Mouse (Mus musculus) urinary bladder, adult 2 months (tissue): ENCODE results near the gene Cptp. TPM values are rescaled to one million over a fixed set of nuclear protein-coding genes. Genes with fewer than 3 reads are reported as not detected.

Experiments
- DNase-seq: peaks from one replicate; pipeline ENCODE4 v3.0.0; 2022; ENCODE audit warnings: low spot score
- polyA plus RNA-seq: library from polyadenylated mRNA; depleted of rRNA; stranded (reverse); fragments of >200 nt; gene quantifications from 2 replicates; pipeline ENCODE4 v1.2.3, GENCODE M21; 2012; rRNA removed

Cptp gene
- polyA plus RNA-seq, result 17.1 and 18.5 TPM in 2 replicates

GRCm38 (mm10) chr4:155869317-155870033 lies at the start of gene Cptp, which contains the start of gene Ints11:
Gene Cptp (minus strand): TSS chr4:155869440.
Gene Ints11 (plus strand): TSS chr4:155869546.
- DNase-seq, result peak; percentile 90

DNA sequence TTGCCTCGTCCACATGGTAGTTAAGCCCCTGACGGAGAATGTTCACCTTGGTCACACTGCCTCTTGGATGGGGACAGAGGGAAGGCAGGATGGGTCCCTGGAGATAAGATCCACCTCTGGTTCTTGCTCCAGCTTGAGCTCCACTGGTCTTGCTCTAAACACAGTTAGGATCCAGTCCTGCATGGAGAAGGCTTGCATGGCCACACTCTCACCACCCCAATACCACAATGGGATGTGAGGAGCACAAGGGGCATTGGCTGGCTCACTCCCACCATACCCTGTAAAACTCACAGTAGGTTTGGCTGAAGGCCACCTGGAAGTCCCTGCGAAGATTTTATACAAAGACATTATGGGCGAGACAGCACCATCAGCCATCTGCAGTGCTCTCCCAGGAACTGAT lies 39.5 kb upstream of the Cptp start:
- DNase-seq, result no peak

DNA sequence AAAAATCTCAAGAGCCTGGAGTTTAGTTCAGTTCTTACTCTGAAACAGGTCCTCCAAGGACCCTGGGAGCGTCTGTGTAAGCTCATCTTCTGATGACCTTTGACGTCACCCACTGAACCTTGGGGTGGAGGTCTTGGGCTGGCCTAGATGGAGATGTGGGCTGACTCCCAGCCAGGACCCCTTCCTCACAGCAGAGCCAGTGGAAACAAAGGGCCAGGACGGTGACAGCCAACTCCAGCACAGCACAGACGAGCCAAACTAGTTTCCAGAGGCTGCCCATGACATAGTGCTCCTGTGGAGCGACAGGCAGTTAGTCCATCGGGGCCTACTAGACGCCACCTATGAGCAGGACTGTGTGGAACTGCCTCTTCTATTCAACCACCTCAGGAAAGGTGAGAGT lies 39.0 kb upstream of the Cptp start:
- no peak for DNase-seq

DNA sequence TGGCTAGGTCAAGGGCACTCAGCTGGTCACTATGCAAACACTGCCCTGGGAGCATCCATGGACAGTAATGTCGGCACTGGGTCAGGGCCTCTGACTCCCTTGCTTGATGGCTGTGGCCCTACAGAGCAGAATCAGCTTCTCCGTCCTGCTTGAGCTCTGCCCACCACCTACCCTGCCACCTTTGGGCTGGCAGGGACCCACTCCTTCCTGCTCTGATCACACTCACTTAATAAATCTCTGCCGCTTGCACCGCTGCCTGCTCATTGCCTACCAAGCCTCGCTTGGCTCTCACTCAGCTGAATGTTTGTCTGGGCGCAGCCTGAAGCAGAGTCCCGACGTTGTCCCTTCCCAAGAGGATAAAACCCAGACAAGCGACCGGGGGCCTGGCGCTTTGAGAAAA lies 37.8 kb upstream of the Cptp start:
- no peak for DNase-seq

DNA sequence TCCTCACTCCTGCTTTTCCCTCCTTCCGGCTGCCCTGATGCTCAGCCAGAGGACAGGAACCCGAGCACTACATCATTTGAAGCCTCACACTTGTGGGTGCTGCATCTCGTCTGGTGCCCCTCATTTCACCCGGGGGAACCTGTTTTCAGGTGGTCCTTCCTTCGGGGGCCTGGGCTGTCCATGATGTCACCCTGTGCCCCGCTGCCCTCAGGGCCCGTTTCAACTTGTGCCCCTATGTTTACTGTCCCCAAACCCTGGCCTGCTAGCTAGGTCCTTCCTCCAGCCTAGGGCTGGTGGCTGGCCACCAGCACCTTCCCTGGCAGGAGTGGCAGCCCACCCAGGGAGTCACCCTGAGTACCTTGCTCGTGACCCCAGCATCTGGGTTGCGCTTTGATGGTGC lies 36.9 kb upstream of the Cptp start:
- peak; percentile 17 for DNase-seq

DNA sequence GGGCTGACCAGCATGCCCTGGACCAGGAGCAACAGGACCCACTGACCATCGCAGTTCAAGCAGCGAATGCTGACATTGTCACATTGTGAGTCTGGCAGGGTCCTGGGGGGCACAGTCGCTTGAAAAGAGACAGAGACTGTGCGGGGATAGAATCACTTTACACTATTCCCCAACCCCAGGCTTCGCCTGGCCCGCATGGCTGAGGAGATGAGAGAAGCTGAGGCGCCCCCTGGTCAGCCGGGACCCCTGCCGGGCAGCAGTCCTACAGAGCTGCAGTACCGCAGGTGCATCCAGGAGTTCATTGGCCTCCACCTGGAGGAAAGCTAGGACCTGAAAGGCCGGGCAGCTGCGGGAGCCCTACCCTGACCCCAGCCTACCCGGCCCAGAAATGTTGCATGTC lies 36.4 kb upstream of the Cptp start:
- peak; percentile 15 for DNase-seq

- DNase-seq, result peak; percentile 17
Measured at GRCm38 (mm10) chr4:155904318-155905102, 35.3 kb upstream of the Cptp start.

DNA sequence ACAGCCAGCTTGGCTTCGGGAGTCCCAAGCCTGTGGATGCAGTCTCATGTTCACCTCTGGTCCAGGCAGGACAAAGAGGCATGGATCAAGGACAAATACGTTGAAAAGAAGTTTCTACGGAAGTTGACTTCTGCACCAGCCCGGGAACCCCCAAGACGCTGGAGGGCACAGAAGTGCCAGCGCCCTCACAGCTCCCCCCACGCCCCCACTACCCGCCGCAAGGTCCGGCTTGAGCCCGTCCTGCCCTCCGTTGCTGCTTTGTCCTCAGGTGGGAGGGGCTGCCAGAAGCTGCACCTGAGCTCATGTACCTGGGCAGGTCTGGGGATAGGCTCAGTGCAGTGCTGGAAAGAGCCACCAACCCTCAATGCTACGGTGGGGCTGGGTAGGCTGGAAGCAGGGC lies 34.0 kb upstream of the Cptp start:
- peak; percentile 18 for DNase-seq

- DNase-seq, result no peak
Measured at GRCm38 (mm10) chr4:155901205-155901604, 32.0 kb upstream of the Cptp start.

- DNase-seq, result no peak
Measured at GRCm38 (mm10) chr4:155899355-155899754, 30.1 kb upstream of the Cptp start.

DNA sequence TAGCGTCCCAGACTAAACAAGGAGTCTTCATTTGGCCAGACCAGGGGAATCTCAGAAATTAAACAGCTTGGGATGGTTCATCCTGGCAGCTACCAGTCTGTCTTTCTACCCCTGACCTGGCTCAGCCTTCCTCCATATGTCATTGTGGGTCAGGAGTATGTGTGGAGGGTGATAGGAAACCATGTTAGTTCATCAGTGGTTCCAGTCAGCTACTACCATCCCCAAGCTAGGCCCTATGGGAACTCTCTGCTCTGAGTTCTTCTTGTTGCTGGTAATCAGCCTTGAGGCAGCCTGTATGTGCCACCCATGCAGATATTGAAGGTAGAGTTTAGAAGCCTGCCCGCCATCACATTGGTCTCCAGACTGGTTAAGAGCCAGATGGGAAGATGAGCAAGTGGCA lies 29.1 kb upstream of the Cptp start:
- DNase-seq, result no peak

DNA sequence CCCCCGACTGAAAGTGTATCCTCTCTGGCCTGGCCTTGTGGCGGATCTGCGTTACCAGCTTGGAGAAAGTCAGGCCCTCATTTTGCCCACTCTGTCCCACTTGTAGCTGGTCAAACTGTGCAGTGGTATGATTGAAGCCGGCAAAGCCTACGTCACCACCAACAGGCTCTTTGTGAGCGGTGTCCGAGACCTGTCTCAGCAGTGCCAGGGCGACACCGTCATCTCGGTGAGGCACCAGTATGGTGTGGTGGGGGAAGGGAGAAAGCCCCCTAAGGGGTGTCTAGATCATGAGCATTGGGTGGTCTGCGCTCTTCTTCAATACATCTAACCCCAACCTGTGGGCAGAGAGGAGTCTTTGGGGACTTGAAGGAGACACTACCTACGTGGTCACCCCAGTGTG lies 27.2 kb upstream of the Cptp start:
- DNase-seq, result peak; percentile 15

DNA sequence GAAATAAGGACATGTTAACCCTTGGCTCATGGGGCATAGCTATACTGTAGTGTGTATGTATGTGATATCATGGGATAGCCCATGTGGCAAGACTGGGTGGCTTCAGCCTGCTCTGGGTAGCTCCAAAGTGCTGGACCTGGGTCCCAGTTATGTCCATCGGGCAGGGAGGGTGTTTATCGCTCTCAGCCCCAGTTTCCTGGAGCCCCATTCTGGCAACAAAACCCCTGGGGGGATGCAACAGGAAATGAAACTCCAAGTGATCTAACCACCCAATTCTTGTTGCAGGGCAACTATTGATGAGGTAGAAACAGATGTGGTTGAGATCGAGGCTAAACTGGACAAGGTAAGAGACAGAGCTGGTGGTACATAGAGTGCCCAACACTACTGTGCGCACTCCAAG lies 26.6 kb upstream of the Cptp start:
- no peak for DNase-seq

DNA sequence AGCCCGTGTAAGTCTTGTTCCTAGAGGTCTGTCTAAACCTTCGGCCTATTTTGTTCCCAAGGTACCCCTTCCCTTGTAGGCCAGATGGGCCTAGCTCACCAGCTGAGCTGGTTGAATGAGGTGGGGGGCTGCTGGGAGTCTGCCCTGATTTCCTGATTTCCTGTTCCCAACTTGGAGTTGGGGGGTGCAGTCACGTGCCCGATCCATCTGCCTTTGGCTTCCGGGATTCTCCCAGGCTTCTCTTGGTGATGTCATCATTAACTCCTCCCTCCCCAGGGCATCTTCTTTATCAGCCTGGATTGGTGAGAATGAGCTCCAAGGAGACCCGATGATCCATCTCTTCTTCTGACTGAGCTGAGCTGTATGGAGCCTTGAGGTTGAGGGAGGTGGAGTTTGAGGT lies 26.0 kb upstream of the Cptp start:
- DNase-seq, result peak; percentile 18

DNA sequence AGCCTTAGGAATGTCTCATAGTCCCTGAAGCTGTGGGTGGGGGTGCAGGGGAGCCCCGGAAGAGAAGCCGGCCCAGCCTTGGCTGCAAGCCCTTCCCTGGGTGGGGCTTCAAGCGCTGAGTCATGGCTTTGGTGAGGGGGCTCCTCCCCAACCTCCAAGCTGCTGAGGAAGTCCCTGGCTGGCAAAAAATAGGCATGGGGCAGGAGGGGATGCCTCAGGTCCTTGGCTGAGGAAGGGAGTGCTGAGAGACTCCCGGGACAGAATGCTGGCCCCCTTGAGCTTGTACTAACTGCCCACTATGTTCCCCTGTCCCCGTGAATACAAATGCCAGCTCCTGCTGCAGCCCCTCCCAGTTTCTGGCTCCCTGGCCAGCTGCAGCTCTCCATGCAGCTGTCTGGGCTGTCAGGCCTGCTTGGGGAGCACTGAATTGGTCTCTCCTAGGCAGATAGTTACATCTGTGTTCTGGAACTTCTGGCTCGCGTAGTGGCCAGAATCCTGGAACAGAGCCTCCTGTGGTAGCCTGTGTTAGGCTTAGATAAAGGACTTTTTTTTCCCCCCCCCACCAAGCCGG lies 25.2 kb upstream of the Cptp start:
- DNase-seq, result peak; percentile 46

GRCm38 (mm10) chr4:155893212-155893690 lies 24.0 kb upstream of the Cptp start:
- peak; percentile 17 for DNase-seq

- DNase-seq, result no peak
Measured at GRCm38 (mm10) chr4:155892438-155893211, 23.4 kb upstream of the Cptp start.

- peak; percentile 67 for DNase-seq
Measured at GRCm38 (mm10) chr4:155892017-155892416, 22.8 kb upstream of the Cptp start.

- DNase-seq, result peak; percentile 94
Measured at GRCm38 (mm10) chr4:155891551-155892001, 22.3 kb upstream of the Cptp start, which contains the start of the genes Pusl1 and Acap3. Gene Pusl1 (minus strand): TSS chr4:155891781. Gene Acap3 (plus strand): TSS chr4:155891822.

DNA sequence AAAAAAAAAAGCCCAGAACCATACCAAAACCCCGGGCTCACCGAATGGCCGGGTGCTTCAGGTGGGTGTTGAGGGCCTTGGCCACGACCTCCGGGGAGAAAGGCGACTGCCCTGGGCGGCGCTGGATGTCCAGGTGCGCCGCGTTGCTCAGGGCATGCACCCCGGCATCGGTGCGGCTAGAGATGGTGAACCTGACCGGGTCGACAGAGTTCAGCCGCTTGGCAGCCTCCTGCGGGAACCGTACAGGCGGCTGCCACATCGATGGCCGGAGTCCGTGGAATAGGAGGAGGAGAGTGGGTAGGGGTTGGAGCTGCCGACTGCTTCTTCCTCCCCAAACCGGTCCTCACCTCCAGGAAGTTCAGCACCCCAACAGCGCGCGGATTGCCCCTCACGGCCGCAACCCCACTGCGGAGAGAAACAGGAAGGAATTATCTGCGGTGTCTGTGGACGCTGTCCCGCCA lies 21.8 kb upstream of the Cptp start:
- no peak for DNase-seq

DNA sequence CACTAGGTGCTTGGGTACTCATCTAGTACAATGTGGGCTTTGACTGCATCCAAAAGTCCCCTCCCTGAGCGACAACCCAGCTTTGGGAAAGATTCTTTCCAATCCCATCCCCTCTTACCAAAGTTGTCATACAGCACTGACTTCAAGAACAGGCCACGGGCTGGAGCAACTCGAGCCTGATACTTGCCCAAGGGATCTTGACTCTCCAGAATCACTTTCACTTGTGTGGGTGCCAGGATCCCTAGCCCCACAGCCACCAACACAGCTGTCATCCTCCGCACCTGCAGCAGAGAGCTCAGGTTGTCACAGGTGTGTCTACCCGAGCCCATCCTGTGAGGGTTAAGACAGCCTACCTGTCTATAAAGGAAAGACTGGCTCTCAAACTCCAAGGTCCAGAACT lies 20.1 kb upstream of the Cptp start:
- DNase-seq, result no peak

DNA sequence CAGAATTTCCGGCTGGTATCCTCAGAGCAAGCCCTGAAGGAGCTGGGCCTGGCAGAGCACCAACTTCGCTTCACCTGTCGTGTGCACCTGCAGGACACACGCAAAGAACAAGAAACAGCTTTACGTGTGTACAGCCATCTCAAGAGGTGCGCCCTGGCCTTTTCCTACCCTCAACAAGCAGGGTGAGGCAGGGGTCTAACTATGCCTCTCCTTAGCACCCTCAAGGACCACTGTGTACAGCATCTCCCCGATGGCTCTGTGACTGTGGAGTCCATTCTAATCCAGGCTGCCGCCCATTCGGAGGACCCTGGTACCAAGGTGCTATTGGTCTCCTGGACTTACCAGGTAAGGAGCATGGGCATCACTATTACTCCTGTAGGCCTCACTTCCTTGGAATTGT lies 18.9 kb upstream of the Cptp start:
- peak; percentile 10 for DNase-seq
